In genomic region chr8:13675121-13675520, GRCm38 (mm10) we compare ENCODE assay signal across 9 mouse cellular contexts. TPM values are rescaled to one million over a fixed set of nuclear protein-coding genes. Genes with fewer than 3 reads are reported as not detected.
DNase-seq lines count a peak whose midpoint lies in the region; ATAC-seq lines count a peak whose summit lies in the region.
"Had no signal": no experiment of that assay in that cellular context is flagged by ENCODE, and none has a peak within 500 bp of the region (broad histone marks: within the 10 kb centered on the region; RNA-seq: fewer than 3 reads in every experiment).

No protein-coding gene starts in this region.

- ATAC-seq in heart, embryonic 13.5 days (ENCODE audit: extremely low read depth, insufficient number of reproducible peaks, low FRiP score, low TSS enrichment): no peak
- no peak for ATAC-seq in liver, embryonic 11.5 days (replicated peaks; ENCODE audit: low FRiP score)
- no peak for ATAC-seq in stomach, embryonic 16.5 days (ENCODE audit: insufficient read depth, low FRiP score)

- 54% methylated on average over 4 of the region's 4 CpGs for WGBS in heart, embryonic 13.5 days
- WGBS in liver, embryonic 11.5 days: 35% methylated on average over 4 of the region's 4 CpGs
- 58% methylated on average over 4 of the region's 4 CpGs for WGBS in stomach, embryonic 16.5 days

- peaks cover 74% of the 10 kb centered on the region for H3K4me1 ChIP-seq in heart, embryonic 13.5 days
- peaks cover 59% of the 10 kb centered on the region for H3K4me1 ChIP-seq in liver, embryonic 11.5 days (replicated peaks; ENCODE audit: control insufficient read depth, insufficient read depth, low read length)
- peaks cover 23% of the 10 kb centered on the region; the same call in 1 of the 2 replicates for H3K4me1 ChIP-seq in stomach, embryonic 16.5 days (ENCODE audit: control insufficient read depth, insufficient read depth, low read length)

- peak overlapping the region; percentile 89 for H3K9ac ChIP-seq in heart, embryonic 13.5 days
- H3K9ac ChIP-seq in liver, embryonic 11.5 days (ENCODE audit: low read depth, low read length): peak overlapping the region; percentile 73
- peak overlapping the region; percentile 80 for H3K9ac ChIP-seq in stomach, embryonic 16.5 days (ENCODE audit: low read length)

- no peak for DNase-seq in heart, adult 8-10 months (ENCODE audit: low spot score)
- DNase-seq in thymus, postnatal 0 days (ENCODE audit: low spot score): peak; percentile 38
- no peak for DNase-seq in thymus, postnatal 14 days
- no peak for DNase-seq in liver, embryonic 11.5 days (ENCODE audit: low spot score)
- no peak for DNase-seq in spleen, postnatal 14 days (ENCODE audit: low spot score in 2 of 2)
- DNase-seq in layer of hippocampus, postnatal 25 days (ENCODE audit: extremely low spot score in 1 of 2, low spot score in 1 of 2): no peak
- DNase-seq: embryo, embryonic 11 days had no signal

- peak overlapping the region; percentile 74 for H3K4me2 ChIP-seq in heart, embryonic 13.5 days
- H3K4me2 ChIP-seq in liver, embryonic 11.5 days: peak overlapping the region; percentile 88
- peak overlapping the region; percentile 85 for H3K4me2 ChIP-seq in stomach, embryonic 16.5 days (ENCODE audit: low read depth, low read length)

- peaks cover 7% of the 10 kb centered on the region; the same call in 1 of the 2 replicates for H3K27me3 ChIP-seq in heart, embryonic 13.5 days (replicated peaks)
- H3K27me3 ChIP-seq in liver, embryonic 11.5 days (replicated peaks; ENCODE audit: control insufficient read depth, insufficient read depth, low read length): no peaks in the 10 kb centered on the region
- H3K27me3 ChIP-seq in stomach, embryonic 16.5 days (ENCODE audit: control insufficient read depth, insufficient read depth, low read length): no peaks in the 10 kb centered on the region

- no peaks in the 10 kb centered on the region for H3K36me3 ChIP-seq in heart, embryonic 13.5 days
- H3K36me3 ChIP-seq in liver, embryonic 11.5 days (ENCODE audit: control insufficient read depth, insufficient read depth, low read length): no peaks in the 10 kb centered on the region
- H3K36me3 ChIP-seq in stomach, embryonic 16.5 days (ENCODE audit: control insufficient read depth, insufficient read depth, low read length): no peaks in the 10 kb centered on the region

- H3K4me3 ChIP-seq in heart, embryonic 13.5 days: peak overlapping the region; percentile 82
- H3K4me3 ChIP-seq in liver, embryonic 11.5 days (ENCODE audit: low read depth, low read length): peak overlapping the region; percentile 82
- peak overlapping the region; percentile 84 for H3K4me3 ChIP-seq in stomach, embryonic 16.5 days (replicated peaks; ENCODE audit: low read length)

- peak overlapping the region; percentile 88; the same call in 1 of the 2 replicates for H3K27ac ChIP-seq in heart, embryonic 13.5 days (replicated peaks)
- H3K27ac ChIP-seq in liver, embryonic 11.5 days (ENCODE audit: low read depth, low read length): peak overlapping the region; percentile 68; the same call in 1 of the 2 replicates
- peak overlapping the region; percentile 35; the same call in 1 of the 2 replicates for H3K27ac ChIP-seq in stomach, embryonic 16.5 days (ENCODE audit: low read length)

- H3K9me3 ChIP-seq in heart, embryonic 13.5 days: no peaks in the 10 kb centered on the region
- H3K9me3 ChIP-seq in liver, embryonic 11.5 days (ENCODE audit: control insufficient read depth, low read length): no peaks in the 10 kb centered on the region
- H3K9me3 ChIP-seq in stomach, embryonic 16.5 days (replicated peaks; ENCODE audit: control insufficient read depth, low read length): no peaks in the 10 kb centered on the region

RNA-seq across cellular contexts. Expression of gene Rasa3, which starts 2.3 kb away (rescaled TPM):
- 23.4 and 24.4 TPM in 2 replicates for polyA plus RNA-seq in heart, embryonic 13.5 days (2015; fragmentation: Nextera tagmentation; extraction: Ambion mirVana)
- total RNA-seq in heart, adult 8-10 months (2022): 10 to 100 TPM; 13.2 to 16.2 (median 13.9) TPM
- polyA plus RNA-seq in thymus, postnatal 0 days (2015; fragmentation: Nextera tagmentation; extraction: Ambion mirVana): 24.2 TPM in 2 replicates
- 37.2 and 38.2 TPM in 2 replicates for polyA plus RNA-seq in liver, embryonic 11.5 days (2014; fragmentation: Nextera tagmentation; extraction: Ambion mirVana)
- polyA plus RNA-seq in stomach, embryonic 16.5 days (2015; fragmentation: Nextera tagmentation; extraction: Ambion mirVana): 30.9 and 35.5 TPM in 2 replicates
- total RNA-seq in layer of hippocampus, postnatal 25 days (2021): 10 to 100 TPM; 58.5 to 66.2 TPM

RNA-seq across cellular contexts. Expression of gene Cfap97d2, which starts 30.6 kb away (rescaled TPM):
- polyA plus RNA-seq in heart, embryonic 13.5 days (2015; fragmentation: Nextera tagmentation; extraction: Ambion mirVana): not detected in 2 replicates
- not detected for total RNA-seq in heart, adult 8-10 months (2022)
- polyA plus RNA-seq in thymus, postnatal 0 days (2015; fragmentation: Nextera tagmentation; extraction: Ambion mirVana): 0.08 TPM in 1 of 2 replicates, not detected in the other
- polyA plus RNA-seq in liver, embryonic 11.5 days (2014; fragmentation: Nextera tagmentation; extraction: Ambion mirVana): 0.19 TPM in 1 of 2 replicates, not detected in the other
- 0.05 and 0.42 TPM in 2 replicates for polyA plus RNA-seq in stomach, embryonic 16.5 days (2015; fragmentation: Nextera tagmentation; extraction: Ambion mirVana)
- total RNA-seq in layer of hippocampus, postnatal 25 days (2021): 1 to 10 TPM; 1.4 to 1.7 TPM

Comparison
In these comparisons a context has a peak if more than half of its experiments do, and no peak if none do; other contexts are left out.
1. H3K27ac ChIP-seq: peak in every context shown above with its lines; median percentile 88 in heart, embryonic 13.5 days; 68 in liver, embryonic 11.5 days; 35 in stomach, embryonic 16.5 days.